Mouse (Mus musculus): Measurements from ENCODE around the gene Hps4. TPM values are rescaled to one million over a fixed set of nuclear protein-coding genes. Genes with fewer than 3 reads are reported as not detected.

Hps4 gene
- polyA plus RNA-seq, 1 experiment from 2014 or later, result 12.1 TPM

- DNase-seq (no peak), ATAC-seq (ENCODE audit: low read depth) (0 out of 2 replicates have a peak, but pooled peaks have one; percentile 29)
- Histone ChIP-seq H3K9ac (peak overlapping the region; percentile 83; the same call in 1 of the 2 replicates), H3K27me3 (no peaks in the 10 kb centered on the region), H3K4me3 (replicated peaks) (peak overlapping the region; percentile 86; the same call in 1 of the 2 replicates), H3K4me1 (replicated peaks) (peaks cover 54% of the 10 kb centered on the region), H3K27ac (peak overlapping the region; percentile 40; the same call in 1 of the 2 replicates), H3K36me3 (peaks cover 31% of the 10 kb centered on the region), H3K9me3 (replicated peaks) (no peaks in the 10 kb centered on the region), H3K4me2 (peak overlapping the region; percentile 74)
- WGBS (ENCODE audit: insufficient replicate concordance), result 64% methylated on average over 6 of the region's 6 CpGs
These were observed 1.4 kb downstream of the Hps4 start for GRCm38 (mm10) chr5:112344092-112344960.

GRCm38 (mm10) chr5:112346211-112346965, 3.5 kb downstream of the Hps4 start:
- Histone ChIP-seq H3K27ac (peak overlapping the region; percentile 43; the same call in 1 of the 2 replicates), H3K9ac (peak overlapping the region; percentile 35), H3K9me3 (replicated peaks) (no peaks in the 10 kb centered on the region), H3K36me3 (peaks cover 40% of the 10 kb centered on the region), H3K27me3 (no peaks in the 10 kb centered on the region), H3K4me3 (replicated peaks) (no peak overlapping the region), H3K4me1 (replicated peaks) (peaks cover 49% of the 10 kb centered on the region), H3K4me2 (peak overlapping the region; percentile 74; the same call in 1 of the 2 replicates)
- no peak for DNase-seq
- 53% methylated on average over 16 of the region's 16 CpGs for WGBS (ENCODE audit: insufficient replicate concordance)
- no peak for ATAC-seq (ENCODE audit: low read depth)

- peaks cover 28% of the 10 kb centered on the region for H3K4me1 ChIP-seq (replicated peaks)
- no peak overlapping the region for H3K27ac ChIP-seq
- H3K36me3 ChIP-seq, result peaks cover 58% of the 10 kb centered on the region
- DNase-seq (no peak), ATAC-seq (ENCODE audit: low read depth) (no peak)
- no peaks in the 10 kb centered on the region for H3K9me3 ChIP-seq (replicated peaks)
- no peaks in the 10 kb centered on the region for H3K27me3 ChIP-seq
- no peak overlapping the region for H3K9ac ChIP-seq
- no peak overlapping the region for H3K4me2 ChIP-seq
- 80% methylated on average over 8 of the region's 8 CpGs for WGBS (ENCODE audit: insufficient replicate concordance)
- H3K4me3 ChIP-seq (replicated peaks), result no peak overlapping the region
These were observed 6.3 kb downstream of the Hps4 start for GRCm38 (mm10) chr5:112349169-112349568.

GRCm38 (mm10) chr5:112355493-112355892, 12.6 kb downstream of the Hps4 start:
- ATAC-seq (ENCODE audit: low read depth), result no peak
- peaks cover 50% of the 10 kb centered on the region for H3K36me3 ChIP-seq
- 52% methylated on average over 6 of the region's 6 CpGs for WGBS (ENCODE audit: insufficient replicate concordance)

GRCm38 (mm10) chr5:112355910-112356309, 13.0 kb downstream of the Hps4 start, which contains the start of gene Gm6583:
TSS of gene Gm6583 (minus strand) at chr5:112356033.
- 38% methylated on average over 13 of the region's 13 CpGs for WGBS (ENCODE audit: insufficient replicate concordance)
- Histone ChIP-seq H3K4me3 (replicated peaks) (no peak within 1 kb of the TSS), H3K36me3 (peaks cover 47% of the 10 kb centered on the region), H3K27ac (peak within 1 kb of the TSS; percentile 59), H3K27me3 (no peaks in the 10 kb centered on the region), H3K9ac (0 out of 2 replicates have a peak within 1 kb of the TSS, but pooled peaks have one; percentile 13), H3K4me1 (replicated peaks) (peaks cover 50% of the 10 kb centered on the region), H3K4me2 (no peak within 1 kb of the TSS), H3K9me3 (replicated peaks) (no peaks in the 10 kb centered on the region)
- DNase-seq, result no peak
- ATAC-seq (ENCODE audit: low read depth), result peak; percentile 42

More at GRCm38 (mm10) chr5:112355493-112355892, 12.6 kb downstream of the Hps4 start:
- Histone ChIP-seq H3K27me3 (no peaks in the 10 kb centered on the region), H3K4me1 (replicated peaks) (peaks cover 50% of the 10 kb centered on the region), H3K4me3 (replicated peaks) (no peak overlapping the region), H3K4me2 (no peak overlapping the region), H3K9ac (no peak overlapping the region), H3K9me3 (replicated peaks) (no peaks in the 10 kb centered on the region), H3K27ac (peak overlapping the region; percentile 59)
- no peak for DNase-seq

- Histone ChIP-seq H3K36me3 (peaks cover 43% of the 10 kb centered on the region), H3K4me1 (replicated peaks) (peaks cover 50% of the 10 kb centered on the region), H3K9ac (no peak overlapping the region), H3K27me3 (no peaks in the 10 kb centered on the region), H3K4me2 (no peak overlapping the region), H3K4me3 (replicated peaks) (no peak overlapping the region), H3K9me3 (replicated peaks) (no peaks in the 10 kb centered on the region), H3K27ac (no peak overlapping the region; the same call in 1 of the 2 replicates)
- ATAC-seq (ENCODE audit: low read depth) (no peak), DNase-seq (no peak)
- WGBS (ENCODE audit: insufficient replicate concordance), result 59% methylated on average over 9 of the region's 9 CpGs
These were observed 13.4 kb downstream of the Hps4 start for GRCm38 (mm10) chr5:112356322-112356721.

- peak overlapping the region; percentile 88 for H3K27ac ChIP-seq
- peak overlapping the region; percentile 52 for H3K4me2 ChIP-seq
- peak; percentile 91 for ATAC-seq (ENCODE audit: low read depth)
- no peaks in the 10 kb centered on the region for H3K27me3 ChIP-seq
- WGBS (ENCODE audit: insufficient replicate concordance), result 22% methylated on average over 4 of the region's 4 CpGs
- H3K9ac ChIP-seq, result peak overlapping the region; percentile 62
- peak; percentile 63 for DNase-seq
- peaks cover 48% of the 10 kb centered on the region for H3K36me3 ChIP-seq
- H3K4me1 ChIP-seq (replicated peaks), result peaks cover 65% of the 10 kb centered on the region
- H3K9me3 ChIP-seq (replicated peaks), result peaks cover 6% of the 10 kb centered on the region; the same call in 1 of the 2 replicates
- H3K4me3 ChIP-seq (replicated peaks), result peak overlapping the region; percentile 28; the same call in 1 of the 2 replicates
These were observed 16.6 kb downstream of the Hps4 start for GRCm38 (mm10) chr5:112359520-112359919.

GRCm38 (mm10) chr5:112360077-112360476, 17.2 kb downstream of the Hps4 start:
- H3K27ac ChIP-seq, result peak overlapping the region; percentile 88
- peak overlapping the region; percentile 52 for H3K4me2 ChIP-seq
- H3K4me3 ChIP-seq (replicated peaks), result no peak overlapping the region
- peaks cover 64% of the 10 kb centered on the region for H3K4me1 ChIP-seq (replicated peaks)
- peaks cover 50% of the 10 kb centered on the region for H3K36me3 ChIP-seq
- no peaks in the 10 kb centered on the region for H3K27me3 ChIP-seq
- H3K9ac ChIP-seq, result peak overlapping the region; percentile 44; the same call in 1 of the 2 replicates
- 71% methylated on average over 3 of the region's 3 CpGs for WGBS (ENCODE audit: insufficient replicate concordance)
- H3K9me3 ChIP-seq (replicated peaks), result peaks cover 6% of the 10 kb centered on the region; the same call in 1 of the 2 replicates
- DNase-seq (no peak), ATAC-seq (ENCODE audit: low read depth) (no peak)

GRCm38 (mm10) chr5:112364184-112364797, 21.4 kb downstream of the Hps4 start:
- H3K4me1 ChIP-seq (replicated peaks), result peaks cover 27% of the 10 kb centered on the region
- H3K4me3 ChIP-seq (replicated peaks), result no peak overlapping the region
- DNase-seq (no peak), ATAC-seq (ENCODE audit: low read depth) (no peak)
- H3K36me3 ChIP-seq, result peaks cover 62% of the 10 kb centered on the region
- WGBS (ENCODE audit: insufficient replicate concordance), result 73% methylated on average over 10 of the region's 10 CpGs
- H3K27me3 ChIP-seq, result no peaks in the 10 kb centered on the region
- no peak overlapping the region for H3K27ac ChIP-seq
- H3K4me2 ChIP-seq, result no peak overlapping the region
- H3K9ac ChIP-seq, result no peak overlapping the region
- H3K9me3 ChIP-seq (replicated peaks), result peaks cover 6% of the 10 kb centered on the region; the same call in 1 of the 2 replicates

GRCm38 (mm10) chr5:112366879-112367278, 24.0 kb downstream of the Hps4 start:
- no peaks in the 10 kb centered on the region for H3K27me3 ChIP-seq
- no peak overlapping the region for H3K4me3 ChIP-seq (replicated peaks)
- peaks cover 15% of the 10 kb centered on the region for H3K4me1 ChIP-seq (replicated peaks)
- DNase-seq, result no peak
- H3K27ac ChIP-seq, result no peak overlapping the region
- H3K4me2 ChIP-seq, result no peak overlapping the region
- H3K9me3 ChIP-seq (replicated peaks), result peaks cover 3% of the 10 kb centered on the region; the same call in 1 of the 2 replicates
- 75% methylated on average over 6 of the region's 6 CpGs for WGBS (ENCODE audit: insufficient replicate concordance)
- peaks cover 84% of the 10 kb centered on the region for H3K36me3 ChIP-seq
- no peak overlapping the region for H3K9ac ChIP-seq
- no peak for ATAC-seq (ENCODE audit: low read depth)

Data from liver, embryonic 13.5 days (tissue).